Mouse (Mus musculus): ENCODE measurements around the gene Rin1.
A peak's percentile ranks its signal among the peaks of the same experiment; 100 is the strongest.

Rin1 gene

GRCm38 (mm10) chr19:5041588-5041987 lies 8.7 kb upstream of the Rin1 start:
- DNase-seq (ENCODE audit: low read depth), result no peak

- no peak for DNase-seq (ENCODE audit: low read depth)
Observed at GRCm38 (mm10) chr19:5045531-5045930, 4.8 kb upstream of the Rin1 start.

GRCm38 (mm10) chr19:5048138-5049056 lies 1.9 kb upstream of the Rin1 start:
- no peak for DNase-seq (ENCODE audit: low read depth)

- DNase-seq (ENCODE audit: low read depth), result no peak
Observed at GRCm38 (mm10) chr19:5049325-5049724, 956 bp upstream of the Rin1 start.

GRCm38 (mm10) chr19:5051031-5051430 lies 750 bp downstream of the Rin1 start:
- no peak for DNase-seq (ENCODE audit: low read depth)

- no peak for DNase-seq (ENCODE audit: low read depth)
Observed at GRCm38 (mm10) chr19:5051515-5051914, 1.2 kb downstream of the Rin1 start.

GRCm38 (mm10) chr19:5052166-5052822 lies 2.0 kb downstream of the Rin1 start:
- DNase-seq (ENCODE audit: low read depth), result no peak

GRCm38 (mm10) chr19:5052853-5053252 lies 2.6 kb downstream of the Rin1 start:
- DNase-seq (ENCODE audit: low read depth), result no peak

- DNase-seq (ENCODE audit: low read depth), result no peak
Observed at GRCm38 (mm10) chr19:5053909-5054308, 3.6 kb downstream of the Rin1 start.

GRCm38 (mm10) chr19:5056251-5056650 lies 6.0 kb downstream of the Rin1 start:
- no peak for DNase-seq (ENCODE audit: low read depth)

GRCm38 (mm10) chr19:5057876-5058775 lies 7.8 kb downstream of the Rin1 start:
- DNase-seq (ENCODE audit: low read depth), result no peak

GRCm38 (mm10) chr19:5058801-5059771 lies 8.8 kb downstream of the Rin1 start:
- no peak for DNase-seq (ENCODE audit: low read depth)

- DNase-seq (ENCODE audit: low read depth), result no peak
Observed at GRCm38 (mm10) chr19:5060365-5061330, 10.4 kb downstream of the Rin1 start.

- DNase-seq (ENCODE audit: low read depth), result no peak
Observed at GRCm38 (mm10) chr19:5062041-5062440, 11.8 kb downstream of the Rin1 start.

- no peak for DNase-seq (ENCODE audit: low read depth)
Observed at GRCm38 (mm10) chr19:5062446-5062845, 12.2 kb downstream of the Rin1 start.

- DNase-seq (ENCODE audit: low read depth), result no peak
Observed at GRCm38 (mm10) chr19:5065104-5065503, 14.8 kb downstream of the Rin1 start.

- DNase-seq (ENCODE audit: low read depth), result peak; percentile 85
Observed at GRCm38 (mm10) chr19:5067040-5067799, 16.9 kb downstream of the Rin1 start.

- DNase-seq (ENCODE audit: low read depth), result no peak
Observed at GRCm38 (mm10) chr19:5067867-5068569, 17.7 kb downstream of the Rin1 start, which contains the start of gene Cd248. Gene Cd248, plus strand, starts transcription at chr19:5068078.

Measured in c-Kit-positive CD71-positive TER-119-negative erythroid progenitor cells, embryonic 14.5 days (primary cell).